In genomic region chr8:100772742-100773370, GRCm38 (mm10) we compare ENCODE assay signal across 8 mouse cellular contexts.
DNase-seq lines count a peak whose midpoint lies in the region; ATAC-seq and TF ChIP-seq lines count a peak whose summit lies in the region.

No protein-coding gene starts in this region.

- H3K9me3 ChIP-seq in ES-Bruce4 (replicated peaks; ENCODE audit: control insufficient read depth, insufficient read depth, low read length, poor library complexity, severe bottlenecking): no peaks in the 10 kb centered on the region
- no peaks in the 10 kb centered on the region for H3K9me3 ChIP-seq in heart, postnatal 0 days (replicated peaks; ENCODE audit: control insufficient read depth, low read length)
- no peaks in the 10 kb centered on the region for H3K9me3 ChIP-seq in liver, embryonic 11.5 days (ENCODE audit: control insufficient read depth, low read length)

- WGBS in heart, postnatal 0 days: 20% methylated on average over 9 of the region's 9 CpGs
- WGBS in liver, embryonic 11.5 days: 27% methylated on average over 9 of the region's 9 CpGs

- no peak for TF ChIP-seq POLR2A in ES-Bruce4 (IDR thresholded peaks at IDR 0.05; ENCODE audit: insufficient read depth, low read length)

- peak; percentile 37 for DNase-seq in adrenal gland, adult 2 months
- DNase-seq in embryo, embryonic 9.5 days (ENCODE audit: extremely low spot score): peak; percentile 73
- DNase-seq in heart, postnatal 0 days (ENCODE audit: low spot score): peak; percentile 29
- peak; percentile 17 to 70 for DNase-seq in kidney, postnatal 36 days
- peak; percentile 37 for DNase-seq in liver, embryonic 11.5 days (ENCODE audit: low spot score)
- peak; percentile 62 for DNase-seq in right cerebral cortex, adult 18-20 months
- DNase-seq in gastrocnemius, postnatal 36 days: no peak

- TF ChIP-seq EP300 in ES-Bruce4 (IDR thresholded peaks at IDR 0.05; ENCODE audit: insufficient read depth, low read depth, low read length): no peak
- TF ChIP-seq EP300 in heart, postnatal 0 days (IDR thresholded peaks at IDR 0.05; ENCODE audit: low read depth): no peak

- H3K4me3 ChIP-seq in ES-Bruce4 (ENCODE audit: low read depth, low read length): no peak overlapping the region
- H3K4me3 ChIP-seq in heart, postnatal 0 days (ENCODE audit: low read depth, low read length): no peak overlapping the region
- no peak overlapping the region for H3K4me3 ChIP-seq in liver, embryonic 11.5 days (ENCODE audit: low read depth, low read length)

- peak; percentile 12 for TF ChIP-seq CTCF in ES-Bruce4 (IDR thresholded peaks at IDR 0.05; ENCODE audit: low read depth, low read length)
- peak; percentile 71 for TF ChIP-seq CTCF in heart, postnatal 0 days (IDR thresholded peaks at IDR 0.05; ENCODE audit: low read depth)

- no peaks in the 10 kb centered on the region for H3K36me3 ChIP-seq in ES-Bruce4 (ENCODE audit: control insufficient read depth, insufficient read depth, low read length, poor library complexity, severe bottlenecking)
- H3K36me3 ChIP-seq in heart, postnatal 0 days (replicated peaks; ENCODE audit: control insufficient read depth, insufficient read depth, low read length): no peaks in the 10 kb centered on the region
- H3K36me3 ChIP-seq in liver, embryonic 11.5 days (ENCODE audit: control insufficient read depth, insufficient read depth, low read length): no peaks in the 10 kb centered on the region

- H3K4me1 ChIP-seq in ES-Bruce4 (ENCODE audit: control insufficient read depth, insufficient read depth, low read length): no peaks in the 10 kb centered on the region
- H3K4me1 ChIP-seq in heart, postnatal 0 days (ENCODE audit: control insufficient read depth, insufficient read depth): no peaks in the 10 kb centered on the region
- H3K4me1 ChIP-seq in liver, embryonic 11.5 days (replicated peaks; ENCODE audit: control insufficient read depth, insufficient read depth, low read length): no peaks in the 10 kb centered on the region

- ATAC-seq in heart, postnatal 0 days (ENCODE audit: insufficient read depth, low read depth): no peak
- peak; percentile 34; the same call in 1 of the 2 replicates for ATAC-seq in liver, embryonic 11.5 days (replicated peaks; ENCODE audit: low FRiP score)

- H3K27ac ChIP-seq in ES-Bruce4 (ENCODE audit: insufficient read depth, low read length): no peak overlapping the region
- no peak overlapping the region for H3K27ac ChIP-seq in heart, postnatal 0 days (ENCODE audit: low read depth)
- no peak overlapping the region for H3K27ac ChIP-seq in liver, embryonic 11.5 days (ENCODE audit: low read depth, low read length)

- no peak overlapping the region for H3K9ac ChIP-seq in ES-Bruce4 (ENCODE audit: low read depth, poor library complexity, severe bottlenecking)
- H3K9ac ChIP-seq in heart, postnatal 0 days (replicated peaks; ENCODE audit: low read depth, low read length): no peak overlapping the region
- no peak overlapping the region for H3K9ac ChIP-seq in liver, embryonic 11.5 days (ENCODE audit: low read depth, low read length)

- H3K27me3 ChIP-seq in ES-Bruce4 (ENCODE audit: control insufficient read depth, insufficient read depth, low read length, poor library complexity, severe bottlenecking): no peaks in the 10 kb centered on the region
- H3K27me3 ChIP-seq in heart, postnatal 0 days (ENCODE audit: control insufficient read depth, insufficient read depth, low read length): no peaks in the 10 kb centered on the region
- H3K27me3 ChIP-seq in liver, embryonic 11.5 days (replicated peaks; ENCODE audit: control insufficient read depth, insufficient read depth, low read length): no peaks in the 10 kb centered on the region

- 0 out of 2 replicates have a peak overlapping the region, but pooled peaks have one; percentile 22 for H3K4me2 ChIP-seq in heart, postnatal 0 days (ENCODE audit: low read depth, low read length)
- no peak overlapping the region for H3K4me2 ChIP-seq in liver, embryonic 11.5 days

- intact Hi-C loops in gastrocnemius, postnatal 36 days (cut with DNase I): no loop called here

Comparison
In these comparisons a context has a peak if more than half of its experiments do, and no peak if none do; other contexts are left out.
1. DNase-seq: peak in adrenal gland, adult 2 months (single experiment), embryo, embryonic 9.5 days (single experiment), heart, postnatal 0 days (single experiment), kidney, postnatal 36 days (2 of 2), liver, embryonic 11.5 days (single experiment) and right cerebral cortex, adult 18-20 months (single experiment); none in gastrocnemius, postnatal 36 days (0 of 2).